Mouse (Mus musculus): Measurements from ENCODE around the gene Birc2.

Birc2 gene

GRCm38 (mm10) chr9:7785396-7785795, 51.5 kb downstream of the Birc2 start:
- no peak for DNase-seq (ENCODE audit: low spot score)

GRCm38 (mm10) chr9:7784615-7785012, 52.2 kb downstream of the Birc2 start:
- no peak for DNase-seq (ENCODE audit: low spot score)

GRCm38 (mm10) chr9:7783823-7784614, 52.8 kb downstream of the Birc2 start:
- no peak for DNase-seq (ENCODE audit: low spot score)

- no peak for DNase-seq (ENCODE audit: low spot score)
Measured at GRCm38 (mm10) chr9:7780250-7781150, 56.4 kb downstream of the Birc2 start.

DNA sequence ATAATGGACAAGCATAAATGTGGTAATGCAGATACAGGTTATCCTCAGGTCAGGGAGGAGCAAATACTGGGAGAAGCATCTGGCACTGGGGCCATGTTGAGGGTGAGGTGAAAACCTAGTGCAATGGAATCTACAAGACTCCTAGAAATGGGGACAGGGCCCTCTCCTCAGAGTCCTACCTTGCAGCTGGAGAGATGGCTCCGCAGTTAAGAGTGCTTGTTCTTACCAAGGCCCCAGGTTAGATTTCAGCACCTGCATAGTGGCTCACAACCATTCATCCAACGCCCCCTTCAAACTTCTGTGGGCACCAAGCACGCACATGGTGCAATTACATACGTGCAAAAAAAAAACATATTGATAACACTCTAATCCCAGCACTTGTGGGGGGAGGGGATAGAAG, 57.1 kb downstream of the Birc2 start:
- DNase-seq (ENCODE audit: low spot score) = no peak

DNA sequence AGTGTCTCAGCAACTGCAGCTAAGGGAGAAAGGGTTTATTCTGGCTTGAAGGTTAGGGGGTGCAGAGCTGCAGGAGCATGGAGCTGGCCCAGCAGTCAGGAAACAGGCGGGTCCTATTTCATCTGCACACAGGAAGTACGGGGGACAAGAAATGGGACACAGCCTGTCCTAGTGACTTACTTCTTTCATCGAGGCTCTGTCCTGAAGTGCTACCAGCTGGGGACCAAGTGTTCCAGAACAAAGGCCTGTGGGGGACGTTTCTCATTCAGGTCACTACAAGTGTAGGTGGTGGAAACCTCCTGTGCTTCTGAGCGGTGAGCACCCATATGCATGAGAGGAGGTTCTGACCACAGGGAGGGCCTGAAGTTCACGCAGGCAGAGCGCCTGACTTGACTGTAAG, 58.1 kb downstream of the Birc2 start:
- no peak for DNase-seq (ENCODE audit: low spot score)

DNA sequence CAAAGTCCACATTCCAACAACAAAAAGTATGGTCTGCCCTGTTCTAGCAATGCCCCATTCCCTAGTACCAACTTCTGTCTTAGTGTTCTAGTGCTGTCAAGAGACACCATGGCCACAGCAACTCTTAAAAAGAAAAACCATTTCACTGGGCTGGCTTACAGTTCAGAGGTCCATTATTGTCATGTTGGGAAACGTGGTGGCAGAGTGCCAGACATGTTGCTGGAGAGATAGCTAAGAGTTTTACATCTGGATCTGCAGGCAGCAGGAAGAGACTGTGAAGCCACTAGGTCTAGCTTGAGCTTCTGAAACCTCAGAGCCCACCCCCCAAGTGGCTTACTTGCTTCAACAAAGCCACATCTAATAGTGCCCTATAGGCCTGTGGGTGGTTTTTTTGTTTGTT, 59.2 kb downstream of the Birc2 start:
- no peak for DNase-seq (ENCODE audit: low spot score)

DNA sequence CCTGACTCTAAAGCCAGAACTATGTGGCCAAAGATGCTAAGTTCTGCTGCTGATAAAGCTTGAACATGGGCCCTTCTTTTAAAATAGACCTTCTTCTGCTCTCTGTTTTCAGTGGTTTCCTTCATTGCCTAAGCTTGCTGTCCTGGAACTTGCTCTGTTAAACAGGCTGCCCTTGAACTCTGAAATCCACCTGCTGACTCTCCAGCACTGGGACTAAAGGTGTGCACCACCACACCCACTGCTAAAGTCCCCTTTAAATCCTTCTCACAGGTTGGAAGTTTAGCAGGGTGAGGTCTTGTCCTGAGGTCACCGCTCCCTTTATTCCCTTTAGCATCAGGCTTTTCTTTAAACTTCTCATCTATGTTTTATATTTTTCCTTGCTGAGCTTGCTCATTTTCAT, 59.9 kb downstream of the Birc2 start:
- DNase-seq (ENCODE audit: low spot score) = no peak

GRCm38 (mm10) chr9:7775986-7776385, 60.9 kb downstream of the Birc2 start:
- no peak for DNase-seq (ENCODE audit: low spot score)

DNA sequence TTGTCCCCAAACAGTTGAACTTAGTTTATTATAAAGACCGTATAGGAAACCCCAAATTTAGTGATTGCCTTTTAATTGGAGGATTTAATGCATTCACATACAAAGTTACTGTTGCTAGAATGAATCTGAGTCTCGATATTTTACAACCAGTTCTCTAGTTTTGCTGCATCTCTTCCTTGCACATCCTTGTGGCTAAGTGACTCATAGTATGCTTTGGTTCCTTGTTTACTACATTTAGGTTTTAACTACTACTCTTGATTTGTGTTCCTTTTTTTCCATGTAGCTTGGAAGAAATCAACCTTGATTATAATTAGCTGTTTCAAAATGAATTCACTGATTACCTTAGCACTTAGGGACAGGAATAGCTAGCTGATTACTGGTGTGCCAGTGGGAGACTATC, 61.9 kb downstream of the Birc2 start:
- no peak for DNase-seq (ENCODE audit: low spot score)

- no peak for DNase-seq (ENCODE audit: low spot score)
Measured at GRCm38 (mm10) chr9:7774538-7774937, 62.3 kb downstream of the Birc2 start.

DNA sequence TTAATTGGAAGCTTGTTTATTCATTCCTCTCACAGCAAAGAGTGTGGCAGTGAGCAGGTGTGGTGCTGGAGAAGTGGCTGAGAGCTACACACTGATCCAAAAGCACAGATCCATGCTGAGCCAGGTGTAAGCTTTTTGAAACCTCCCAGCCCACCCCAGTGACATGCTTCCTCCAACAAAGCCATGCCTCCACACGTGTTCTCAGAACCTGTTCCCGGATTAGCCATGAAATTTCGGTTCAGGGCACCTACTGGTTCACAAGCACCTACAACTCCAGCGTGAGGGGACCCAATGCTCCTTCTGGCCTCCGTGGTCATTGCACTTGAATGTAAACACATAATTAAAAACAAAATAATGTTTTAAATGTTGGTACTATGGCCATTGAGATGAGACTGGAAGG, 63.2 kb downstream of the Birc2 start:
- no peak for DNase-seq (ENCODE audit: low spot score)

DNA sequence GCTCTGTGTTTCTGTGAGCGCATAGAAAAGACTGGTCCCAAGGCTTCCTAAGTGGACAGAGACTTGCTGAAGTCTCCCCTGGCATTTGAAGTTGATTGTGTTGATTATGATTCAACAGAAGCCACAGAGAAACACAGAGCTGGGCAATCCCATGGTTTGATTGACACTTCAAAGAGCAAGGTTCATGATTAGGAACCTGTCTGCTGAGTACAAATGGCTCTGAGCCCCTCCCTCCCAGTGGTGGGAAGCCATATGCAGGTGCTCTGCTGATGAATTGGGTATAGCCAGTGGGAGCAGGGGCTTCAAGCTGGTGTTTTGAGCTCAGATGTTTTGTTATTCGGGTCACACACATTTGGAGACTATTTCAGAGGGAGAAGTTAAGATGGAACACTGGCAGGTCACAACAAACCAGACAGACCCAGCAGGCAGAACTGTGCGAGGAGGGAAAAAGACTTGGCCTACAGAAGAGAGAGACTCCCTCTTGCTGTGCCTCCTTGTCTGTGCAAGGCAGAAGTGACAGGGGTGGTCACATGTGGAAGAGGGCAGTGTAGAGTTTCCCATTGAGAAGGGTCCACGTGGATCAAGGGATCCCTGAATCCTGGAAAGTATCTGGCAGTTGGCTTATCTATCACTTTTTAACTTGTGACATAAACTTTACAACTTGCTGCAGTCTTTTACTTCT, 64.0 kb downstream of the Birc2 start:
- no peak for DNase-seq (ENCODE audit: low spot score)

GRCm38 (mm10) chr9:7772361-7772760, 64.5 kb downstream of the Birc2 start:
- no peak for DNase-seq (ENCODE audit: low spot score)

DNA sequence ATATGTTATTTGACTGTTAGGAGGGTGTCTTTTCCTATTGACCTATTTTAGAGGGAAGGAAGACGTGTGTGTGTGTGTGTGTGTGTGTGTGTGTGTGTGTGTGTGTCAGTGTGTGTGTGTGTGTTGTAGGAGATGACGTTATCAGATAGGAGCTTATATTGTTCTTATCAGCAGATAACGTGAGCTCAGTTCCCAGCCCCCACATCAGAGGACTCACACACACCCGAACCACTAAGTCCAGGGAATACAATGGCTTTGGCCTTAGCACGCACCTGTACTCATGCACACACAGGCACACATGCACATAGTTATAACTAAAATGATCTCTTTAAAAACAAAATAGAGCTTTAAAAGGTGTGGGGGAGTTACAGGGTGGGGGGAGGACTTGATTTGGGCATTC, 67.4 kb downstream of the Birc2 start:
- no peak for DNase-seq (ENCODE audit: low spot score)

- no peak for DNase-seq (ENCODE audit: low spot score)
Measured at GRCm38 (mm10) chr9:7769081-7769480, 67.8 kb downstream of the Birc2 start.
